Mouse (Mus musculus) spleen, postnatal 10 days (tissue): ENCODE data around the gene Myo10.
A peak's percentile ranks its signal among the peaks of the same experiment; 100 is the strongest.

Source experiments
- DNase-seq, 2 experiments: peaks; one replicate each; pipeline ENCODE4 v3.0.0; 2021 to 2022; ENCODE audit warnings: low spot score in 2 of 2

Myo10 gene

GRCm38 (mm10) chr15:25611178-25611577 is 11.1 kb upstream of the Myo10 start:
- no peak for DNase-seq

GRCm38 (mm10) chr15:25620560-25620959 is 1.8 kb upstream of the Myo10 start:
- DNase-seq = no peak

GRCm38 (mm10) chr15:25621351-25622199 is 750 bp upstream of the Myo10 start:
- DNase-seq = no peak

- DNase-seq = peak; percentile 53 to 61
Measured at GRCm38 (mm10) chr15:25622867-25623471, 644 bp downstream of the Myo10 start.

- no peak for DNase-seq
Measured at GRCm38 (mm10) chr15:25623556-25624180, 1.3 kb downstream of the Myo10 start.

- DNase-seq = peak in 1 of 2 experiments; percentile 67
Measured at GRCm38 (mm10) chr15:25624263-25624662, 1.9 kb downstream of the Myo10 start.

- no peak for DNase-seq
Measured at GRCm38 (mm10) chr15:25625471-25625870, 3.1 kb downstream of the Myo10 start.

GRCm38 (mm10) chr15:25627012-25627411 is 4.7 kb downstream of the Myo10 start:
- DNase-seq = no peak

GRCm38 (mm10) chr15:25628251-25628650 is 5.9 kb downstream of the Myo10 start:
- no peak for DNase-seq

GRCm38 (mm10) chr15:25630716-25631115 is 8.4 kb downstream of the Myo10 start:
- DNase-seq = no peak

GRCm38 (mm10) chr15:25631332-25631731 is 9.0 kb downstream of the Myo10 start:
- no peak for DNase-seq

GRCm38 (mm10) chr15:25632902-25633301 is 10.6 kb downstream of the Myo10 start:
- no peak for DNase-seq

- no peak for DNase-seq
Measured at GRCm38 (mm10) chr15:25633674-25634340, 11.5 kb downstream of the Myo10 start.

GRCm38 (mm10) chr15:25637727-25638126 is 15.4 kb downstream of the Myo10 start:
- no peak for DNase-seq

- no peak for DNase-seq
Measured at GRCm38 (mm10) chr15:25639217-25639616, 16.9 kb downstream of the Myo10 start.

GRCm38 (mm10) chr15:25640840-25641752 is 18.8 kb downstream of the Myo10 start:
- no peak for DNase-seq

- no peak for DNase-seq
Measured at GRCm38 (mm10) chr15:25642214-25643058, 20.1 kb downstream of the Myo10 start.

GRCm38 (mm10) chr15:25645862-25646261 is 23.5 kb downstream of the Myo10 start:
- no peak for DNase-seq

GRCm38 (mm10) chr15:25648287-25648686 is 26.0 kb downstream of the Myo10 start:
- DNase-seq = peak in 1 of 2 experiments; percentile 35

- DNase-seq = no peak
Measured at GRCm38 (mm10) chr15:25650371-25650770, 28.0 kb downstream of the Myo10 start.
